Mouse (Mus musculus): ENCODE data around the gene Chit1.

DNA sequence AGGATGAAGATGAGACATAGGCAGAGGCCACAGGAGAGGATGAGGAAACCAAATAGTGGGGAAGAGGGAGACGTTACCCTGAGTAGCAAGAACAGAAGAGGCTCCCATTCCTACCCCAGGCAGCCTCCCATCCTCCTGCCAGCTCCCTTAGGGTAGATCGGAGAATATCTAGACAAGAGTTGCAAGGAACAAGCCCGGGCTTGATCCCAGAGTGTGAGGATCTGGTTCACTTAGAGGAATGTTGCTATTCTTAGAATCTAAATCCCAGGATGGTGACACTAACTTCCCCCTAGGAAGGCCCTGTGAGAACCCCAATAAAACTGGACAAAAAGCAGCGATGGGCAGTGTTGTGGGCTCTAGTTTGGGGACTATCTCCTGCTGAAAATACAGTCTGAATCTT, 10.1 kb upstream of the Chit1 start:
- TF ChIP-seq CTCF (IDR thresholded peaks at IDR 0.05; ENCODE audit: control insufficient read depth, insufficient read depth, insufficient read length) (no peak), MYOD1 (IDR thresholded peaks at IDR 0.05; ENCODE audit: control insufficient read depth, insufficient read length, low read depth) (no peak), CEBPB (IDR thresholded peaks at IDR 0.05; ENCODE audit: low read depth) (no peak), USF1 (IDR thresholded peaks at IDR 0.05; ENCODE audit: low read depth) (no peak), MAX (IDR thresholded peaks at IDR 0.05) (no peak)
